Mouse (Mus musculus): ENCODE results near the gene Mb.

DNA sequence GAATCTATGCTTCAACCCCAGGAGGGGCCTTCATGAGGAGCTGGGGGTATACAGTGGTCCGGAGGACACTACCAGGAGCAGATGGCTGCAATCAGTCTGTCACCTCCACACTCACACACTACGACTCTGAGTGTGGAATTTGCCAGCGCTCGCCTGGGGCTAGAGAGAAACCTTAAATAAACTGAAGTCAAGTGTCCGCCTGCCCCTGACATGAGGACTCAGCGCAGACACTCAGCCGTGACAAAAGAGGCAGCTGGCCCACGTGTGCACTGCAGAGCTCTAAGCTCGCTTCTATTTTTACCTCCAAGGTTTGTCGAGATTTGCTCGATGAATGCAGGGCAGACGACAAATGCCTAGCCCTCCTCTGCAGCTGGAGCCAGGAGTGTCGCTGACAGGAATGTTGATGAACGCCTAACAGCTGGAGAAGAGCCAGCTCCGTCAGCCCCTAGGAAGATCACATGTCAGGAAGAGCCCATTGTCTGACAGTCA lies 36.7 kb downstream of the Mb start:
- no peak for TF ChIP-seq CTCF (IDR thresholded peaks at IDR 0.05; ENCODE audit: control insufficient read depth, insufficient read depth, low read length)
- no peak for TF ChIP-seq POLR2A (IDR thresholded peaks at IDR 0.05; ENCODE audit: borderline replicate concordance, control insufficient read depth, low read depth, low read length)
